Mouse (Mus musculus) intestine, postnatal 0 days (tissue): Measurements from ENCODE around the gene Arrdc5. TPM values are rescaled to one million over a fixed set of nuclear protein-coding genes. Genes with fewer than 3 reads are reported as not detected.

ENCODE experiments used
- ATAC-seq: fragments of 200-750 bp; cut with Nextera tagmentation; 2 replicates; pipeline ENCODE4 v1.8.0; 2017; ENCODE audit warnings: mild to moderate bottlenecking, moderate TSS enrichment, moderate library complexity
- H3K27ac ChIP-seq: fragments of 300-500 bp; sonication (generic); 2 replicates; pipeline ENCODE4 v1.5.1; 2014; ENCODE audit warnings: mild to moderate bottlenecking, low read depth, low read length, moderate library complexity
- H3K27me3 ChIP-seq: fragments of 300-500 bp; sonication (generic); replicated peaks from 2 replicates; pipeline ENCODE4 v1.6.1; 2014; ENCODE audit warnings: low read length, mixed read lengths; ENCODE audit not compliant: control insufficient read depth, insufficient read depth
- H3K36me3 ChIP-seq: fragments of 300-500 bp; sonication (generic); 2 replicates; pipeline ENCODE4 v1.6.1; 2014; ENCODE audit warnings: mild to moderate bottlenecking, moderate library complexity; ENCODE audit not compliant: control insufficient read depth, insufficient read depth
- H3K4me1 ChIP-seq: fragments of 300-500 bp; sonication (generic); replicated peaks from 2 replicates; pipeline ENCODE4 v1.6.1; 2014; ENCODE audit warnings: antibody characterized with exemption, low read length, mixed read lengths; ENCODE audit not compliant: control insufficient read depth, insufficient read depth
- H3K4me2 ChIP-seq: fragments of 300-500 bp; sonication (generic); replicated peaks from 2 replicates; pipeline ENCODE4 v1.6.1; 2014; ENCODE audit warnings: low read depth, mild to moderate bottlenecking, moderate library complexity
- H3K4me3 ChIP-seq: fragments of 300-500 bp; sonication (generic); 2 replicates; pipeline ENCODE4 v1.5.1; 2014; ENCODE audit warnings: low read depth, low read length
- H3K9ac ChIP-seq: fragments of 300-500 bp; sonication (generic); 2 replicates; pipeline ENCODE4 v1.6.1; 2014; ENCODE audit warnings: mild to moderate bottlenecking, low read depth, low read length
- H3K9me3 ChIP-seq: fragments of 300-500 bp; sonication (generic); 2 replicates; pipeline ENCODE4 v1.6.1; 2016; ENCODE audit warnings: mixed run types; ENCODE audit not compliant: control insufficient read depth
- CTCF ChIP-seq: sonication (generic); IDR thresholded peaks from 2 replicates; pipeline ENCODE4 v1.5.1; 2016; ENCODE audit warnings: low read depth, mild to moderate bottlenecking, control low read depth, antibody characterized with exemption, moderate library complexity
- WGBS: fragments of 180-500 bp; shearing (Covaris S2); extraction: QIAGEN DNeasy Blood & Tissue Kit; methylation state at CpG from one replicate; pipeline ENCODE4 v1.1.7; 2014; 5-methylcytosine and 5-hydroxymethylcytosine counted together
- polyA plus RNA-seq: library from polyadenylated mRNA; unstranded; fragments of >200 nt; fragmentation: Nextera tagmentation; extraction: Ambion mirVana; gene quantifications from 2 replicates; pipeline ENCODE4 v1.2.1, GENCODE M21; 2015

Arrdc5 gene
- polyA plus RNA-seq, 1 experiment from 2014 or later, result not detected

DNA sequence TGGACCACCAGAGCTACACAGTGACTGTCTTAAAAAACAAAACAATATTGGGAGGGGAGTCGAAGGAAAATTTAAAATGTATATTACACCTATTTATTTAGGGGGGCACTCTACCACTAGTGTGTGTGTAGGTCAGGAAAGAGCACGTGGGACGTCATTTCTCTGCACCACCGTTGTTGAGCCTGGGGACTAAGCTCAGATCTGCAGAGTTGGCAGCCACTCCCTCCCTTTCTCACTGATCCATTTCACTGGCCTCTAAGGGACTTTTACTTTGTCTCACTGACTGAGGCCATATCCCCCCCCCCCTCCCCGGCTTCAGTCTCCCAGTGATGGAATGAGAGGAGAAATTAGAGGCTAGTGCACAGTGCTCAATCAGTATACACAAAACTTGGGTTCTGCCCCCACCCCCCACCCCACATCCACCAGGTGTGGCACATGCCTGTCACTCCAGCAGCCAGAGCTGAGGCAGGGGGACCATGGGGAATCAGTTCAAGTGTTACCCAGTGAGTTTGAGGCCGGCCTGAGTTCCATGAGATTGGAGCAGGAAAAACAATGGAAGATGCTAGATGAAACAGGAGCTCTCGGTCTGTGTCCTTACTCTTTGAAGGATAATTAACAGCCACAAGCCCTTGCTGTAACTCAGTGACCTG, 8.1 kb downstream of the Arrdc5 start:
- H3K4me3 ChIP-seq, result no peak overlapping the region
- no peaks in the 10 kb centered on the region for H3K4me1 ChIP-seq
- no peak for TF ChIP-seq CTCF
- 85% methylated on average over 7 of the region's 7 CpGs for WGBS
- H3K27ac ChIP-seq, result peak overlapping the region; percentile 95
- ATAC-seq, result no peak
- H3K9ac ChIP-seq, result no peak overlapping the region
- H3K9me3 ChIP-seq, result no peaks in the 10 kb centered on the region
- H3K36me3 ChIP-seq, result no peaks in the 10 kb centered on the region
- H3K4me2 ChIP-seq, result peak overlapping the region; percentile 72
- H3K27me3 ChIP-seq, result no peaks in the 10 kb centered on the region

DNA sequence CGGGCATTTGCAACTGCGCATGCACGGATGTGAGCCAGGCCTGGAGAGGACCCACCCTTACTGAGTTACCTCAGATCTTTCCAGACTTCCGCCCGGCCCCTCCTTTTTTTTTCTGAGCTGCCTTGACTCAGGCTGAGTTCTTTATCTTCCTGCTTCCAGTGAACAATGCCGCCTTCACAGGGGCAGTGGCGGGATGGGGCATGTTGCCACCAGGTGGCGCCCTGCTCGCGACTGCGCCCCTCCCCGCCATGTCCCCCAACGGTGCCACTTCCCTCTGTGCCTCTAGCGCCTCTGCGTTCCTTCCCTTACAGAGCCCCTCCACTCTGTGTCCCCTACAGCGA, 8.9 kb downstream of the Arrdc5 start:
- Histone ChIP-seq H3K9me3 (no peaks in the 10 kb centered on the region), H3K4me1 (no peaks in the 10 kb centered on the region), H3K36me3 (peaks cover 5% of the 10 kb centered on the region), H3K27me3 (no peaks in the 10 kb centered on the region), H3K4me2 (peak overlapping the region; percentile 72), H3K4me3 (no peak overlapping the region), H3K27ac (peak overlapping the region; percentile 95), H3K9ac (peak overlapping the region; percentile 8; the same call in 1 of the 2 replicates)
- WGBS, result under 1% methylated on average over 16 of the region's 16 CpGs
- peak; percentile 80 for ATAC-seq
- TF ChIP-seq CTCF, result peak; percentile 96

DNA sequence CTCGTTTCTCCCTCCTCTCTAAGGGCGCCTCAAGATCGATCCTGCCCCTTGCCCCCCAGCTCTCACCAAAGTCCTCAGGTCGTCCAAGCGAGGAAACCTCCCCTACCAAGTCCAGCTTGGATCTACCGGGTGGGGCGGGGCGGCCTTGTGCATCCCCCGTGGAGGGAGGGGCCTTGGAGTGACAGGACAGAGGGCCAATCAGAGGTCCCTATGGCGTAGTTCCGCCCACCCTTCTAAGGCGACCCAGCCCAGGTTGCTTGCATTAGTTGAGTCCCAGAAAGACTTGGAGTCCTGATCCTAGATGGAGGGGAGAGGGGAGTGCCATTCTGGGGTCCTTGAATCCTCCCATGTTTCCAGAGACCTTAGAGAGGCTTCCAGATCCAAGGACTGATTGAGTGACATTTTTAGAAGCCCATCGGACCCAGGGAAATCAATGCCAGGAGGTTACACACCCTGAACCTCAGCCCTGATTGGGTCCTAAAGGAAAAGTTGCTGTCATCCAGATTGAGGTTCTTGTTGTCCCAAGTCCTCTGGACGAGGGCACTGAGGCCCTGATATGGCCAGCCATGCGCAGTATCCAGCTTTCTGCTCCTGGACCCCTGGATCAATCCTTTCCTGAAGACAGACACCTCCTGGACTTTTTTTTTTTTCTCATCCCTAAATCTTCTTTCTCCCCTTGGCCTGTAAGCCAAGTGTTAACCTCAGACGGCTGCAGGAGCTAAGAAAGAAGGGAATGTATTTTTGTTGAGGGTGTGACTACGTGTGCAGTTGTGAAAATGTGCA, 9.5 kb downstream of the Arrdc5 start:
- 3% methylated on average over 17 of the region's 17 CpGs for WGBS
- Histone ChIP-seq H3K4me3 (peak overlapping the region; percentile 58), H3K9me3 (no peaks in the 10 kb centered on the region), H3K27ac (peak overlapping the region; percentile 95), H3K27me3 (no peaks in the 10 kb centered on the region), H3K4me2 (peak overlapping the region; percentile 72), H3K4me1 (no peaks in the 10 kb centered on the region), H3K9ac (peak overlapping the region; percentile 82), H3K36me3 (peaks cover 11% of the 10 kb centered on the region)
- no peak for TF ChIP-seq CTCF
- ATAC-seq, result peak; percentile 80

DNA sequence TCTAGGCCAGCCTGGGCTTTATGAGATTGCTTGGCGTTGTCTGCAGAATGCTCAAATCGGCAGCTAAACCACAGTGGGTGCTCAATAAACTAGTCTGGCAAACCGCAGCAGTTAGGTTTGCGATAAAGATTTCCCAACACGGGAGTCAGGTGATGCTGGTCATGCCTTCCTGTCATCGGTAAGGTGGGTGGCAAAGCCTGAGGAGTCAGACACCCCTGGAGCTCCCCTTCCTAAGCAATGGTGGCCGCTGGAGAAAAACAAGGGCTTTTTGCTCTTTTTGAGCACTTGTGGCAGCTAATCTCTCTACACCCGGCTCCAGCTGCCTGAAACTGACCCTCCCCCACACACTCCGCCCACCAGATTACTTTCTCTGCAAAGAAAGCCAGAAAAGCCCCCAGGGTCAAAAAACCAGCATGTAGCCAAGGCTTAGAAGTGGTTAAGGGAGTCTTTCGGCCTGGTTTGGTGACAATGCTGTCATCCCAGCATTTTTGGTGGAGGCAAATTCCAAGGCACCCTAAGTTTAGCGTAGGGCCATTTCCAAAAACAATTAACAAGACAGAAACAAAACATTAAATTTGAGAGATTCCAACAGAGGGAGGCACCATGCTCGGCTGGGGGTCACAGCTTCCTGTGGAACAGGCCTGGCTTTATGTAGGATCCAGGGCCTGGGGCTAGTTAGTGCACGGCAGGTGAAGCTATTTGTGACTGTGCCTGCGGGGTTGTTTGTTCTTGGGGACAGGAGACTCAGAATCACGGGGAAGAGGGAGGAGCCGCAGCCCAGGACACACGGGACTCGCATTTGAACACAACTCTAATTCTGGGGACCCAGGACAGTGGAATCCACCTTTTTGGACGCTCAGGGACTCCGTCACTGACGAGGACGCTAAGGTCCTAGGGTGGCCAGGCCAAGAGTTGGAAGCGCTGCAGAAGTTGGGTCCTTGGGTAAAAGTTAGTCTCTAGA, 10.4 kb downstream of the Arrdc5 start:
- Histone ChIP-seq H3K4me1 (no peaks in the 10 kb centered on the region), H3K9me3 (no peaks in the 10 kb centered on the region), H3K4me2 (peak overlapping the region; percentile 72), H3K36me3 (peaks cover 20% of the 10 kb centered on the region), H3K27ac (peak overlapping the region; percentile 95), H3K4me3 (peak overlapping the region; percentile 58), H3K27me3 (no peaks in the 10 kb centered on the region), H3K9ac (peak overlapping the region; percentile 82)
- ATAC-seq, result peak; percentile 22
- 5% methylated on average over 23 of the region's 23 CpGs for WGBS
- TF ChIP-seq CTCF, result no peak

DNA sequence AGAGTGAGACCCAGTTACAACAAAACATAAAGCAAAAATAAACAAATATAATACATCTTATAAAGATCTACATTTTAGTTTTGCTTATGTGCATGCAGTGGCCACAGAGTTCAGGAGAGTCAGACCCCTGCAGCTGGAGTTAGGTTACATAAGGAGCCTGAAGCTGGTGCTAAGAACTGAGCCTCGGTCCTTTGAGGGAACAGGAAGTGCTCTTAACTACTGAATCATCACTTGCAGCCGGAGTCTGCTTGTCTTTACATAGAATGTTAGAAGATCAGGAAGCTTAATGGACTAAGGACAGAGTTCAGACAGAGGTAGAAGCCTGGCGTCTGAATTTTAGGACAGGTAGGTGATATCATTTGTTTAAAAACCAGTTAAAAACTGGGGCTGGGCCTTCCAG, 11.2 kb downstream of the Arrdc5 start:
- Histone ChIP-seq H3K9ac (peak overlapping the region; percentile 82), H3K27me3 (no peaks in the 10 kb centered on the region), H3K4me2 (peak overlapping the region; percentile 72), H3K27ac (peak overlapping the region; percentile 95), H3K36me3 (peaks cover 28% of the 10 kb centered on the region), H3K4me3 (peak overlapping the region; percentile 58), H3K9me3 (no peaks in the 10 kb centered on the region), H3K4me1 (no peaks in the 10 kb centered on the region)
- 14% methylated on average over 3 of the region's 3 CpGs for WGBS
- no peak for ATAC-seq
- no peak for TF ChIP-seq CTCF

DNA sequence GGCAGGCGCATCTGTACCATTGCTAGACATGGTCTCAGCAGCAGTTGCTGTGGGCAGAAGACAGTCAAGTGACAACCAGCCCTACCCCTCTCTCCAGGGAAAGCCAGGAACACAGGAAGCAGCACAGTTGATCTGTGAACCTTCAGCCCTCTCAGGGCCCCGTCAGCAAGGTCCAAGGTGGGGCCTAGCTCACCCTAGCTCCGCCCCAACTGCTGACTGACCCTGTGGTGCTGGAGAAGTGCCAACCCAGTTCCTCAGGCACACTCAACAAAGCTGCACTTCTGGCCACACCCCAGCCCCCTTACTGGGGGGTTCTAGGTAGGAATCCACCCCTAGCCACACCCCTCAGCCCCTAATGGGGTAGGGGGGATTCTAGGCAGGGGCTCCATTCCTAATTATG, 12.3 kb downstream of the Arrdc5 start:
- WGBS, result 31% methylated on average over 3 of the region's 3 CpGs
- peak overlapping the region; percentile 34 for H3K4me3 ChIP-seq

More for the DNA sequence above, 12.3 kb downstream of the Arrdc5 start:
- Histone ChIP-seq H3K4me1 (no peaks in the 10 kb centered on the region), H3K9ac (peak overlapping the region; percentile 62), H3K4me2 (peak overlapping the region; percentile 72), H3K27ac (peak overlapping the region; percentile 95), H3K36me3 (peaks cover 37% of the 10 kb centered on the region), H3K27me3 (no peaks in the 10 kb centered on the region), H3K9me3 (no peaks in the 10 kb centered on the region)
- ATAC-seq, result peak; percentile 64
- TF ChIP-seq CTCF, result no peak
